Mouse (Mus musculus) right cerebral cortex, postnatal 10 days (tissue): ENCODE measurements at regions not wholly inside any gene's neighbourhood (a gene's known extent, or its start where the extent isn't known, plus 50 kb on each side); places are given as distances from the start of the nearest gene placed in this dataset.

Source experiments
- DNase-seq, 2 experiments: peaks; one replicate each; pipeline ENCODE4 v3.0.0; 2021; ENCODE audit warnings: low spot score in 2 of 2

- DNase-seq = no peak
Observed at GRCm38 (mm10) chr8:35991936-35992603, 226.5 kb downstream of the Gm19410 start.

DNA sequence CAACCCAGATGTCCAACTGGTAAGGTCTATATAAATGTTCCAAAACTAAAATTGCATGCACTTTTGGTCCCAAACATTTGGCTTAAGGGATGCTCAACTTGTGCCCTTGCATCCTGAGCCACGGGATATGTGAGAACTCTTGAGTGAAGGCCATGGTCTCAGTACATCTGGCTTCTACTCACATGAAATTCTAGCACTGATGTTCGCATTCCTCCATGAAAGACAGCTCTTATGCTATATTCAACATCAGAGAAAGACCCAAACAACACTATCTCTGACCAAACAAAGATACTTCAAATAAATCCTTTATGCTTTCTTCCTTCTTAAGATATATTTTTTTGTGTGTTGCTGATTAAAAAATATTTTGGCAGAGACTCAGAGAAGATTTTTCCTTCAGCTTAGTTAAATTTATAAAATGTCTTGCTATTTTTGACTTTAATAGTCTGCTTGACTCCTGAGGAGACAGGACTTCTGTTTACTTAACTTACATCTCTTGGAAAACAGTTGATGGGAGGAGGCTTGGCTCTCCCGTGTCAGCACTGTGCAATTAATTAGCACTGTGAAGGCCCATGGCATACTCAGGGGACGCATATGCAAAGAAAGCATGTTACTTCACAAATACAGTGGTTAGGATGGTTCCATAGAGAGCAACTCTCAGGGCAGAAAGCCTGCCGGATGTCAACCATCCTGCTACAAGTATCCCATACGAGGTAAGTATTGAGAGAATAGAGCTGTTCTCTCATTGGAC lies 230.9 kb downstream of the Gm19410 start:
- DNase-seq = no peak

DNA sequence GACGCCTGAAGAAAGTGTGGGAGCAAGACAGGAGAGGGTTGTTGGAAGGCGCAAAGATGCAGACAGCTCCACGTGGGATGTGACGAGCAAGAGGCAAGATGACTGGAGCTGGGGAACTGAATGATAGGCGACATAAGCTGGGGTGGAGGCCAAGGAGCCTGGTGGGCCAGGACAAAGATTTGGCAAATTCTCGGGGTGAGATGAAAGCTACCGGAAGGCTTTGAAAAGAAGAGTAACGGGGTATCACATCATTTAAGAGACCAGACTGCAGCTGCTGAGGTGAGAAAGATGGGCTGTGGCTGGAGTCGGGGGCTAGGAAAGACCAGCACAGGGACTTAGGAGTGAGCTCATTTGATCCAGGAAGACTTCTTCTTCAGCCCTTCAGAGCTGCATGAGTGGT lies 234.0 kb downstream of the Gm19410 start:
- no peak for DNase-seq

- no peak for DNase-seq
Observed at GRCm38 (mm10) chr8:36004387-36004786, 238.8 kb downstream of the Gm19410 start.

DNA sequence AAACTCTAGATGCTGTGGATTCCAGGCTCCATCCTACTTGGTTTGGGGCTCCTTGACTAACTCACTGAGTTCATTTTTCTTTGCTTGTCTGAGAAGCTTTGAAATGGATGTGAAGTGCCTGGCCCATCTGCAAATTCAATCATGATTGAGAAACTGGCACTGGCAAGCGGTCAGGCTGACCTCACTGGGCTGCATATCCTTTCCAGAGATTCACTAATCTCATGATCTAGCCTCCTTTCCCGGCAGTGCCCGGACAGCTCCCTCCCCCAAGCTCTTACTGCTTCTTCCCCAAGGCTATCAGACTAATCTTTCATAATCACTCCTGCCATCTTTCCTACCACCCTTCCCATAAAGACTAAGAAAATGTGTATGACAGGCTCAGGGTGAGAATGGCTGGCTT lies 239.9 kb downstream of the Gm19410 start:
- DNase-seq = no peak

GRCm38 (mm10) chr8:36007724-36008123 lies 242.1 kb downstream of the Gm19410 start:
- no peak for DNase-seq

DNA sequence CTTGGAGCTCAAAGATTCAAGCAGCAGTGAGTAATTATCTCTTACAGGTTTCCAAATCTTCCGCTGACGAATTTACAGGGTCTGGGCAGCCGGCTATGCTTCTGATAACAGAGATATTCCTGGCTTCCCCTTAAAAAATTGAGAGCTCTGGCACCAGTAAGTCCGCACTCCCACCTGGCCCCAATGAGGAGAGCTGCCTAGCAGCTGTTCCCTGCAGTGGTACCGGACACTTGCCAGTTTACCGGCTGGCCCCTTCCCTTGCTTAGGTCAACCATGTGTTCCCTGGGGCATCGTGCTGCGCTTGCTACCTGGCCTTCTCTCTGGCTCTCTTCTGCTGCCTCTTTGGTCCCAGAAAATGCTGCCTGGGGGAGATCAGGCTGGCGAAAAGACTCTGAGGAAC lies 244.0 kb downstream of the Gm19410 start:
- no peak for DNase-seq

- DNase-seq = no peak
Observed at GRCm38 (mm10) chr8:36010446-36011217, 245.0 kb downstream of the Gm19410 start.

GRCm38 (mm10) chr8:36014862-36015261 lies 249.3 kb downstream of the Gm19410 start:
- peak; percentile 37 to 60 for DNase-seq

GRCm38 (mm10) chr8:36016321-36017114 lies 250.9 kb downstream of the Gm19410 start:
- peak in 1 of 2 experiments; percentile 33 for DNase-seq

DNA sequence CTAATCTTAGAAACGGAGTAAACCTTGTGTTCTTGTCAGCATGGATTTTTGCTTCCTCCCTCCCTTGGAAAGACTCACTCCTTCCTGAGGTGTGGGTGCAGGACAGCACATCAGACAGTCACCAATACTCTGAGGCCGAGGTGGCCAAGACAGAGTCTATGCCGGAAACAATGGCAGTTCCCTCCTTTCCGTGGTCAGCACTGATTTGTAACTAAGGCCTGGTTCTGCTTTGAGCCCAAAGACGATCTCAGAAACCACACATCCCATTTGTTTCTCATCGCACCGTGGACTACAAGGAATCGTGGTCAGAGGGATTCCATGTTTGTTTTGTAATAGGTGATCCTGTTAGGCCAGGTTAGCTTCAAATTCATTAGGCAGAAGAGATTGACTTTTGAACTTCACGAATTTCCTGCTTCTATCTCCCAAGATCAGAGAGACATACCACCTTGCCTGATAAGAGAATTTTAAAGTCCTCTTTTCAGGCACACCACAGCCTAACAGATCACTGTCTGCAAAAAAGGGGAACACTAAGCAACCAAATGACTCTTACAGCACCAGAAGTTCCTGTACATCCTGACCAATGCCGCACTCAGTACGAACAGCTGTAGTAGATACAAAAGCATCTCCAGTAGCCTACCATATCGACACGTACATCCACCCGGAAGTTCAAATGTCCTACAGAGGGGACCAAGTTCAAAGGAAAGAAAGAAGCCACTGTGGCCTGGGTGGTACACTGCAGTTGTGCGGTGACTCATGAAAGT lies 253.6 kb downstream of the Gm19410 start:
- no peak for DNase-seq

DNA sequence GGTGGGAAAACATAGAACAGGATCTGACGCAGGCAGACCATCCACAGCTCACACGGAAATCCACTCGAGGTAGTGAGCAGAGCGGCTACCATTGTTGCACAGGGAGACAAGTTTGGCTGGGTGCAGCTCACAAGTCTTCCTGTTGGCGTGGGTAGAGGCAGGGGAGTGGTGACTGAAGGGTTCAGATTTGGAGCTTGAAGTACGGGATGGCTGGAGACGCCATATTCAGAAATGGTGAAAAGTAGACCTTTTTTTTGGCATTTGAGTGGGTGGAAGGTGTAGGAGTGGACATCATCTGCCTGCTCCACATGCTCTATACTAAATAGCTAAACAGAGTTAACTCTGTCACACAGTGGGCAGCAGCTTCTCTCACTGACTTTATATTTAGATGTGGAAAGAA lies 254.3 kb downstream of the Gm19410 start:
- DNase-seq = no peak

DNA sequence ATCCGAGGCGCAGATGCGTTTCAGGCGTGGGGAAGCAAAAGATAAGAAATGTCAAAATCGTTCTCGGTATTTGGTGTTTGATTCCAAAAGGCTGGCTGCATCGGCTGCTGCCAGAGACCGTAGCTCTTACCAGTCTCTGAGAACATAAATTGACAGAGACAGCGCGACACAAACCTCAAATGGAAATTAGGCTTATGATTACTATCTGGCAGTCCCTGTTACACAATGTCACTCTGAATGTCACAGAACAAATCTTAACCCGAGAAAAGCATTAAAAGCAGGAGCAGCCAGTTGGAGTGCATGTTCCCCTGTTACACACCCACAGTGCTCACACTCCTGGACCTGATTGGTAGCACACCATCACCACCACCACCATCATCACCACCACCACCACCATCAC lies 262.0 kb downstream of the Gm19410 start:
- no peak for DNase-seq

DNA sequence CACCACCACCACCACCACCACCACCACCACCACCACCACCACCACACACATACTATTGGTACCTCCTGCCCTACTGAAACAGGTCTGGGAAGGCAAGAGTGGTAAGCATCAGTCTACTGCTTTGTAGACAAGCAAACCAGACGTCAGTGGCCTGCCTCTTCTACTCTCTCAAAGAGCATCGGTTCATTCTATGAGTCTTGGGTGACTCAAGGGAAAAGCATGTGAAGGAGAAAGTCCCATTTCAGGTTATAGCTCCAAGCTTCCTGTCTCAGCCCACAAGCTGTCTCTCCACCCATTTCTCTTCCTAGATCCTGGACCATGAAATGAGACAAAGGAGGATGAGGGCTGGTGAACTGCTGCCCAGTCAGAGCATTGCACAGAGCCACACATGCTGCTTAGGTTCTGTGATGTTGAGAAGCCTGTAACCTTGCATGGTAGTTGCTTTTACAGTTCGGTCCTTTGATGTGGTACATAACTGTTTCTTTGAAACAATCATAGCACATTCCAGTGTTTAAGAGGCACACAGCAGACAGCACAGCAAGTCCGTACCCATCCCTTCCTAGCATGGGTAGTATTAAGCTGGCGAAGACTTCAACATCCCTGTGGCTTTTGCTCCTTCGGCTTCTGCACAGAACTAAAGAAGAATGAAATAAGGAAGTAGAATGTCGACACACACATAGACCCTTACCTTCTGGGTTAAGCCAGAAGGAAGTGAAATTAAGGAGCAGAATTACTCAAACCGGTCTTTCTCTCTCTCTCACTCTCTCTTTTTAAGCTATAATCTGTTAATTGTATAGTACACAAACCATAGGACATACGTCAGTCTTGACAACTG lies 262.7 kb downstream of the Gm19410 start:
- no peak for DNase-seq

GRCm38 (mm10) chr8:36029445-36029844 lies 263.9 kb downstream of the Gm19410 start:
- DNase-seq = no peak

- no peak for DNase-seq
Observed at GRCm38 (mm10) chr8:36030237-36030636, 264.6 kb downstream of the Gm19410 start.

GRCm38 (mm10) chr8:36031966-36032719 lies 266.6 kb downstream of the Gm19410 start:
- DNase-seq = no peak

- DNase-seq = no peak
Observed at GRCm38 (mm10) chr8:36035339-36035738, 269.7 kb downstream of the Gm19410 start.

GRCm38 (mm10) chr8:36036271-36036670 lies 270.7 kb downstream of the Gm19410 start:
- DNase-seq = no peak
